Comparison of ENCODE assay signal across 8 mouse cellular contexts in genomic region chr11:20249296-20250110, GRCm38 (mm10). TPM values are rescaled to one million over a fixed set of nuclear protein-coding genes. Genes with fewer than 3 reads are reported as not detected.
DNase-seq lines count a peak whose midpoint lies in the region; ATAC-seq lines count a peak whose summit lies in the region.

Cep68 (minus strand) TSS chr11:20249429.

- under 1% methylated on average over 40 of the region's 59 CpGs for WGBS in lung, embryonic 16.5 days

- DNase-seq in MEL-GATA-1-ER (ENCODE audit: extremely low read depth, low read depth): peak; percentile 90
- peak; percentile 94 for DNase-seq in cerebellum, adult 8-10 months
- DNase-seq in forelimb bud, embryonic 11.5 days (ENCODE audit: low read depth, low spot score): peak; percentile 94
- DNase-seq in layer of hippocampus, adult 9-10 months (ENCODE audit: low spot score): peak; percentile 92
- DNase-seq in ovary, postnatal 10 days (ENCODE audit: low spot score): peak; percentile 79
- DNase-seq in thymus, postnatal 10 days (ENCODE audit: low spot score in 2 of 2): peak; percentile 91 to 92

- H3K4me2 ChIP-seq in lung, embryonic 16.5 days (ENCODE audit: low read depth, low read length): peak within 1 kb of the TSS; percentile 92

- H3K27ac ChIP-seq in lung, embryonic 16.5 days (ENCODE audit: low read length): peak within 1 kb of the TSS; percentile 84

- H3K36me3 ChIP-seq in lung, embryonic 16.5 days (ENCODE audit: control insufficient read depth, insufficient read depth, low read length): peaks cover 3% of the 10 kb centered on the region; the same call in 1 of the 2 replicates

- peak within 1 kb of the TSS; percentile 95 for H3K9ac ChIP-seq in lung, embryonic 16.5 days (ENCODE audit: low read length)

- no peaks in the 10 kb centered on the region for H3K27me3 ChIP-seq in lung, embryonic 16.5 days (ENCODE audit: control insufficient read depth, insufficient read depth, low read depth, low read length)

- H3K4me1 ChIP-seq in lung, embryonic 16.5 days (replicated peaks; ENCODE audit: control insufficient read depth, insufficient read depth, low read length): peaks cover 25% of the 10 kb centered on the region

- no peaks in the 10 kb centered on the region for H3K9me3 ChIP-seq in lung, embryonic 16.5 days (ENCODE audit: control insufficient read depth, low read length)

- peak within 1 kb of the TSS; percentile 91 for H3K4me3 ChIP-seq in lung, embryonic 16.5 days (ENCODE audit: low read length)

- ATAC-seq in hematopoietic stem cell, adult 5-6 weeks (replicated peaks in 1 of 2; ENCODE audit: insufficient read depth in 1 of 2, low FRiP score in 2 of 2, low TSS enrichment in 1 of 2, low read depth in 1 of 2, poor library complexity in 2 of 2, severe bottlenecking in 2 of 2): peak; percentile 98 to 99
- ATAC-seq in lung, embryonic 16.5 days (ENCODE audit: low read depth): peak; percentile 99

RNA-seq across cellular contexts. Expression of gene Cep68, which starts in this region (rescaled TPM):
- 58.3 and 65.7 TPM in 2 replicates for total RNA-seq in hematopoietic stem cell, adult 5-6 weeks (2017)
- polyA plus RNA-seq in lung, embryonic 16.5 days (2015; fragmentation: Nextera tagmentation; extraction: Ambion mirVana): 36.8 and 37.0 TPM in 2 replicates

Comparison
In these comparisons a context has a peak if more than half of its experiments do, and no peak if none do; other contexts are left out.
1. Peak in every context shown above with its lines: DNase-seq, ATAC-seq, H3K4me3 ChIP-seq and H3K27ac ChIP-seq.